Mouse (Mus musculus): ENCODE results near the gene Gm5485.

DNA sequence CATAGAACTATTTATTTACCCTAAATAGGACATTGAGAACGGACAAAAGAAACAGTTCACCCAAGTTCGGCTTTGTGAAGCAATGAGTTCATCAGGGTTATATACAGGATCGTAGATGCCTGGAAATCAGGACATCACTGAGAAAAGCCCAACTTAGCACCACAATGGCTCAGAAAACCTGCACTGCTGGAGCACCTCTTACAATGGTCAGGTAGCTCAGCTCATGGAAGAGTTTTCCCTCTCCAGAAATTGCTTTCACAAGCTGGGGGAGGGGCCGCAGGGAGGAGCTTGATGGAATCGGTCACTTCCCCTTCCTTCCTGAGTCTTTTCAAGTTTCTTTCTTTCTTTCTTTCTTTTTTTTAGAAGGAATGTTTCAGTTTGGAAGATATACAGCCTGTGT, 56.5 kb downstream of the Gm5485 start:
- TF ChIP-seq CTCF (IDR thresholded peaks at IDR 0.05; ENCODE audit: control insufficient read depth, insufficient read depth, insufficient read length) (no peak), MAX (IDR thresholded peaks at IDR 0.05) (no peak), FOSL1 (IDR thresholded peaks at IDR 0.05; ENCODE audit: insufficient read depth, low read length, poor library complexity, severe bottlenecking) (no peak), MYOD1 (IDR thresholded peaks at IDR 0.05; ENCODE audit: control insufficient read depth, insufficient read length, low read depth) (no peak), CEBPB (IDR thresholded peaks at IDR 0.05; ENCODE audit: low read depth) (no peak), USF1 (IDR thresholded peaks at IDR 0.05; ENCODE audit: low read depth) (no peak), MYOG (IDR thresholded peaks at IDR 0.05; ENCODE audit: control insufficient read depth, extremely low read depth, insufficient read length) (no peak)

All from C2C12 (cell line).